ENCODE assay signal across 8 mouse cellular contexts in the genomic region with DNA sequence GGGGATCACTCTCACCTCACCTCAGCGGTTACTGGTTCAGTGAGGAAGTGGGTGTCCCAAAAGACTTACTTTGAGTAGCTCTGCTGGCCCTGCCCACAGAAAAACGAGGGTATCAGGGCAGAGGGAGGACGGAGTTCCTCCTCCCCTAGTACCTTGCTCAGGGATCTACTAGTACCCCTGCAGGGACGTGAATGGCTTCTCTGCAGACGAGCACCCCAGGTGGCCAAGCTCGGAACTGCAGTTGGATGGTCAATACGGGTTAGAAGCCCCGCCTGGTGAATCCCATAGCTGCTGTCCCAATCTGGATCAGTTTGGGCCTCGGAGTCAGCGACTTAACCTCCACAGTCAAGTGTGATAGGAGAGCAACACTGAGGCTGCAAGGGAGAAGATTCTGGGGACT. TPM values are rescaled to one million over a fixed set of nuclear protein-coding genes. Genes with fewer than 3 reads are reported as not detected.
DNase-seq lines count a peak whose midpoint lies in the region; ATAC-seq lines count a peak whose summit lies in the region.

No protein-coding gene starts in this region.

- H3K36me3 ChIP-seq in hindbrain, embryonic 10.5 days, result no peaks in the 10 kb centered on the region
- no peaks in the 10 kb centered on the region for H3K36me3 ChIP-seq in lung, embryonic 15.5 days

- peak; percentile 70 for DNase-seq in MEL-GATA-1-ER (ENCODE audit: extremely low read depth, low read depth)
- peak; percentile 92 for DNase-seq in cerebellum, adult 8-10 months
- DNase-seq in forelimb bud, embryonic 11.5 days (ENCODE audit: low read depth, low spot score), result peak; percentile 85
- DNase-seq in hindbrain, embryonic 10.5 days (ENCODE audit: low spot score), result peak; percentile 92
- peak; percentile 79 to 90 for DNase-seq in layer of hippocampus, adult 8-10 months (ENCODE audit: low spot score in 2 of 2)
- DNase-seq in ovary, adult 18-20 months (ENCODE audit: low spot score), result peak; percentile 55
- DNase-seq in thymus, postnatal 0 days (ENCODE audit: low spot score), result peak; percentile 86

- peaks cover 18% of the 10 kb centered on the region for H3K4me1 ChIP-seq in hindbrain, embryonic 10.5 days (replicated peaks)
- peaks cover 6% of the 10 kb centered on the region for H3K4me1 ChIP-seq in lung, embryonic 15.5 days

- H3K27me3 ChIP-seq in hindbrain, embryonic 10.5 days (ENCODE audit: insufficient read depth, poor library complexity, severe bottlenecking), result peaks cover 28% of the 10 kb centered on the region
- no peaks in the 10 kb centered on the region for H3K27me3 ChIP-seq in lung, embryonic 15.5 days

- H3K4me3 ChIP-seq in hindbrain, embryonic 10.5 days, result peak overlapping the region; percentile 12; the same call in 1 of the 2 replicates
- H3K4me3 ChIP-seq in lung, embryonic 15.5 days, result no peak overlapping the region

- WGBS in hindbrain, embryonic 10.5 days, result 7% methylated on average over 10 of the region's 10 CpGs
- 3% methylated on average over 10 of the region's 10 CpGs for WGBS in lung, embryonic 15.5 days

- ATAC-seq in lung, embryonic 15.5 days (ENCODE audit: borderline replicate concordance, extremely low read depth, low FRiP score, low TSS enrichment), result no peak

- peak overlapping the region; percentile 40 for H3K4me2 ChIP-seq in lung, embryonic 15.5 days

- H3K9ac ChIP-seq in lung, embryonic 15.5 days, result no peak overlapping the region

- H3K27ac ChIP-seq in hindbrain, embryonic 10.5 days, result no peak overlapping the region
- no peak overlapping the region for H3K27ac ChIP-seq in lung, embryonic 15.5 days

- H3K9me3 ChIP-seq in hindbrain, embryonic 10.5 days, result no peaks in the 10 kb centered on the region
- H3K9me3 ChIP-seq in lung, embryonic 15.5 days, result no peaks in the 10 kb centered on the region

RNA-seq across cellular contexts. Expression of a gene that starts 12.8 kb away (rescaled TPM):
- 0.93 and 1.1 TPM in 2 replicates for polyA plus RNA-seq in hindbrain, embryonic 10.5 days (2016; fragmentation: Nextera tagmentation; extraction: Ambion mirVana)
- total RNA-seq in layer of hippocampus, adult 8-10 months (2022), result 1 to 10 TPM; 4.9 to 8.5 (median 7.9) TPM
- 1.7 and 3.3 TPM in 2 replicates for polyA plus RNA-seq in lung, embryonic 15.5 days (2015; fragmentation: Nextera tagmentation; extraction: Ambion mirVana)
- 103 and 108 TPM in 2 replicates for polyA plus RNA-seq in thymus, postnatal 0 days (2015; fragmentation: Nextera tagmentation; extraction: Ambion mirVana)

RNA-seq across cellular contexts. Expression of a gene that starts 14.1 kb away (rescaled TPM):
- 0.78 and 0.92 TPM in 2 replicates for polyA plus RNA-seq in hindbrain, embryonic 10.5 days (2016; fragmentation: Nextera tagmentation; extraction: Ambion mirVana)
- 100 to 1,000 TPM in 1 of 4 experiments, 10 to 100 TPM in 3; 84.0 to 101 (median 88.8) TPM for total RNA-seq in layer of hippocampus, adult 8-10 months (2022)
- 0.10 and 0.27 TPM in 2 replicates for polyA plus RNA-seq in lung, embryonic 15.5 days (2015; fragmentation: Nextera tagmentation; extraction: Ambion mirVana)
- 1.8 and 2.1 TPM in 2 replicates for polyA plus RNA-seq in thymus, postnatal 0 days (2015; fragmentation: Nextera tagmentation; extraction: Ambion mirVana)

RNA-seq across cellular contexts. Expression of a gene that starts 42.3 kb away (rescaled TPM):
- polyA plus RNA-seq in hindbrain, embryonic 10.5 days (2016; fragmentation: Nextera tagmentation; extraction: Ambion mirVana), result 155 and 167 TPM in 2 replicates
- 10 to 100 TPM; 87.3 to 98.5 (median 93.0) TPM for total RNA-seq in layer of hippocampus, adult 8-10 months (2022)
- polyA plus RNA-seq in lung, embryonic 15.5 days (2015; fragmentation: Nextera tagmentation; extraction: Ambion mirVana), result 45.4 and 50.4 TPM in 2 replicates
- 3.6 and 4.3 TPM in 2 replicates for polyA plus RNA-seq in thymus, postnatal 0 days (2015; fragmentation: Nextera tagmentation; extraction: Ambion mirVana)

Comparison
In these comparisons a context has a peak if more than half of its experiments do, and no peak if none do; other contexts are left out.
1. RNA of a gene that starts 12.8 kb away (polyA plus RNA-seq): 103 to 108 TPM in thymus, postnatal 0 days; 1.7 to 3.3 TPM in lung, embryonic 15.5 days and 0.93 to 1.1 TPM in hindbrain, embryonic 10.5 days; every median in the first group is over 10 times any median in the second.
2. Peak in every context shown above with its lines, with median percentiles within 50 percentile points of each other: DNase-seq.